Mouse (Mus musculus): Measurements from ENCODE around the gene Rpp21.

DNA sequence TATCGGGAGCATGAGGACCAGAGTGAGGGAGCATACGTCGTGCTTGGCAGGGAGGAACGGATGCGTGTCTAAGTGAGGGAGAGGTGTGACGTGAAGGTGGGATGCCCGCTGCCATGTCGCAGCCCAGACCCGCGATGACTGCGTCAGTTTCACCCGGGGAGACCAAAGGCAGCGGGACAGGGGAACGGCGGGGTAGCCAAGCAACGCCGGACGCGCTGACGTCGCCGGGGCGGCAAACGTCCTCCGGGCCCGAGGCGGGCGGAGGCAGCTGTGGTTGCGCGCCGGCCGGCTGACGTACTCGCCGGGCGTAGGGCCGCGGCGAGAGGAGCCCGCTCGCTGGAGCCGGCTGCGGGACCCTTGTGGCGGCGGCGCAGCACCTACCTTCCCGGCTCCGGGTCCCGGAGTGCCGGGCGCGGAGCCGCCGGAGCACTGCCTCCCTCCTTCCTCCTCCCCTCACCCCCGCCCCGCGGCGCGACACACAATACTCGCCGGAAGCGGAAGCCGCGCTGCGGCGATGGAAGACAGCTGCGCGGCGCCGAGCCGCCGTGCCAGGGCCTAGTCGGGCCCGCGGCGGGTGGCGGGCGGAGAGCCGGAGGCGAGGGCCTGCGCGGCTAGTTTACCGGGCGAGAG is 13.2 kb upstream of the Rpp21 start:
- TF ChIP-seq CTCF (IDR thresholded peaks at IDR 0.05; ENCODE audit: low read depth, low read length) (no peak), POLR2AphosphoS5 (IDR thresholded peaks at IDR 0.05; ENCODE audit: insufficient replicate concordance, low read depth, low read length) (no peak), GATA1 (IDR thresholded peaks at IDR 0.05; ENCODE audit: borderline replicate concordance, low read length) (no peak), TAL1 (conservative IDR thresholded peaks at IDR 0.05; ENCODE audit: low read depth, low read length) (no peak)

Measured in G1E (cell line).